Mouse (Mus musculus) hindbrain, embryonic 11.5 days (tissue): ENCODE measurements at regions not wholly inside any gene's neighbourhood (a gene's known extent, or its start where the extent isn't known, plus 50 kb on each side); places are given as distances from the start of the nearest gene placed in this dataset.

Experiments used
- ATAC-seq: fragments of 200-750 bp; cut with Nextera tagmentation; 2 replicates; pipeline ENCODE4 v1.8.0; 2017; ENCODE audit warnings: mild to moderate bottlenecking, moderate TSS enrichment, moderate library complexity; ENCODE audit not compliant: low FRiP score
- DNase-seq: peaks from one replicate; pipeline ENCODE4 v3.0.0-alpha.2; 2015; ENCODE audit warnings: low spot score
- H3K27ac ChIP-seq: fragments of 300-500 bp; sonication (generic); 2 replicates; pipeline ENCODE4 v1.5.1; 2014; ENCODE audit warnings: mild to moderate bottlenecking, low read depth, low read length
- H3K27me3 ChIP-seq: fragments of 300-500 bp; sonication (generic); 2 replicates; pipeline ENCODE4 v1.6.1; 2014; ENCODE audit warnings: mild to moderate bottlenecking, low read length, moderate library complexity, mixed read lengths; ENCODE audit not compliant: control insufficient read depth, insufficient read depth
- H3K36me3 ChIP-seq: fragments of 300-500 bp; sonication (generic); 2 replicates; pipeline ENCODE4 v1.6.1; 2014; ENCODE audit warnings: mild to moderate bottlenecking, low read length, moderate library complexity, mixed read lengths; ENCODE audit not compliant: control insufficient read depth, insufficient read depth
- H3K4me1 ChIP-seq: fragments of 300-500 bp; sonication (generic); replicated peaks from 2 replicates; pipeline ENCODE4 v1.6.1; 2014; ENCODE audit warnings: low read length, mixed read lengths; ENCODE audit not compliant: control insufficient read depth, insufficient read depth
- H3K4me2 ChIP-seq: fragments of 300-500 bp; sonication (generic); replicated peaks from 2 replicates; pipeline ENCODE4 v1.6.1; 2014; ENCODE audit warnings: mild to moderate bottlenecking, low read depth, low read length
- H3K4me3 ChIP-seq: fragments of 300-500 bp; sonication (generic); 2 replicates; pipeline ENCODE4 v1.5.1; 2014; ENCODE audit warnings: low read depth, low read length
- H3K9ac ChIP-seq: fragments of 300-500 bp; sonication (generic); 2 replicates; pipeline ENCODE4 v1.6.1; 2014; ENCODE audit warnings: low read depth, low read length
- H3K9me3 ChIP-seq: fragments of 300-500 bp; sonication (generic); 2 replicates; pipeline ENCODE4 v1.6.1; 2016; ENCODE audit warnings: low read length; ENCODE audit not compliant: control insufficient read depth
- WGBS: fragments of 180-500 bp; shearing (Covaris S2); extraction: QIAGEN DNeasy Blood & Tissue Kit; methylation state at CpG from one replicate; pipeline ENCODE4 v1.1.7; 2014; 5-methylcytosine and 5-hydroxymethylcytosine counted together

DNA sequence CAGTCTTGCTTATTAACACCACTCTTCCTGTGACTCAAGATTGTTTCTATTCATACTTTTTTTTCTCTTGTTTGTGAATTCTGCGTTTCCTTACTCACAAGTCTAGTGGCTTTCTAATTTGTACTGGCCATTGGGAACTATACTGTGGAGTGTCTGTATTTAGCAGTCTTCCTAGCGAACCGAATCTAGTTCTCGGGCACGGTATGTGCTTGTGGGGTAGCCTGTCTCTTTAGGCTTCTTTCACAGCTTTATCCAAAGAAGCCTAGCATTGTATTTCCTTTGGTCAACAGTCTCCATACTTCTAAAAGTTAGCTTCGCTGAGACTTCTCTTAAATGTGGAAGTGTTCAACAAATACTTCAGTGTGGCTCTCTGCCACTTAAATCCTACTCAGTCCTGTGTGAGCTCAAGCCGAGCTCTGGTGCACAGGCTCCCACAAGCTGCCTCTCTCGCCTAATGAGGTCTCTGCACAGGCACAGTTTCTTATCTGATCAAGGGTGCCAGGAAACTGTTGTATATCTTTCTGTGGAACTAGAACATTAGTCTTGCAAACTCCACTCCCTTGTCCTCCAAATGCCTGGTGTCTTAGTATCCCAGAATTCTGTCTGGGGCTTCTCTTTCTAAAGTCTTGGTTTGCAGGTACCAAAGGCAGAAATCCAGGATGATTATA lies 171.9 kb upstream of the Slco3a1 start:
- no peak for DNase-seq
- 84% methylated on average over 8 of the region's 8 CpGs for WGBS
- no peak overlapping the region for H3K27ac ChIP-seq
- no peak overlapping the region for H3K4me2 ChIP-seq
- no peaks in the 10 kb centered on the region for H3K27me3 ChIP-seq
- no peak overlapping the region for H3K9ac ChIP-seq
- H3K36me3 ChIP-seq: no peaks in the 10 kb centered on the region
- no peaks in the 10 kb centered on the region for H3K9me3 ChIP-seq
- H3K4me3 ChIP-seq: no peak overlapping the region
- ATAC-seq: no peak
- no peaks in the 10 kb centered on the region for H3K4me1 ChIP-seq

- Histone ChIP-seq H3K9me3 (no peaks in the 10 kb centered on the region), H3K27ac (no peak overlapping the region), H3K4me1 (no peaks in the 10 kb centered on the region), H3K4me2 (no peak overlapping the region), H3K4me3 (no peak overlapping the region), H3K9ac (no peak overlapping the region), H3K36me3 (no peaks in the 10 kb centered on the region), H3K27me3 (no peaks in the 10 kb centered on the region)
- WGBS: 94% methylated on average over 14 of the region's 14 CpGs
- ATAC-seq (no peak), DNase-seq (no peak)
These were observed 164.7 kb upstream of the Slco3a1 start for GRCm38 (mm10) chr7:74719321-74719720.

- Histone ChIP-seq H3K4me3 (no peak overlapping the region), H3K27me3 (no peaks in the 10 kb centered on the region), H3K9ac (no peak overlapping the region), H3K4me2 (no peak overlapping the region), H3K36me3 (no peaks in the 10 kb centered on the region), H3K4me1 (no peaks in the 10 kb centered on the region; the same call in none of the 2 replicates), H3K9me3 (no peaks in the 10 kb centered on the region), H3K27ac (no peak overlapping the region)
- WGBS: 33% methylated on average over 7 of the region's 7 CpGs
- DNase-seq (peak; percentile 30), ATAC-seq (peak; percentile 73)
These were observed 155.5 kb upstream of the Slco3a1 start for GRCm38 (mm10) chr7:74709993-74710581.

GRCm38 (mm10) chr7:74709006-74709405 lies 154.4 kb upstream of the Slco3a1 start:
- DNase-seq (peak; percentile 38), ATAC-seq (peak; percentile 74)
- 38% methylated on average over 5 of the region's 5 CpGs for WGBS
- H3K9me3 ChIP-seq: no peaks in the 10 kb centered on the region
- H3K4me2 ChIP-seq: no peak overlapping the region
- no peaks in the 10 kb centered on the region for H3K36me3 ChIP-seq
- no peaks in the 10 kb centered on the region for H3K27me3 ChIP-seq
- no peaks in the 10 kb centered on the region; the same call in none of the 2 replicates for H3K4me1 ChIP-seq
- H3K9ac ChIP-seq: no peak overlapping the region
- H3K4me3 ChIP-seq: no peak overlapping the region
- peak overlapping the region; percentile 60; the same call in 1 of the 2 replicates for H3K27ac ChIP-seq

DNA sequence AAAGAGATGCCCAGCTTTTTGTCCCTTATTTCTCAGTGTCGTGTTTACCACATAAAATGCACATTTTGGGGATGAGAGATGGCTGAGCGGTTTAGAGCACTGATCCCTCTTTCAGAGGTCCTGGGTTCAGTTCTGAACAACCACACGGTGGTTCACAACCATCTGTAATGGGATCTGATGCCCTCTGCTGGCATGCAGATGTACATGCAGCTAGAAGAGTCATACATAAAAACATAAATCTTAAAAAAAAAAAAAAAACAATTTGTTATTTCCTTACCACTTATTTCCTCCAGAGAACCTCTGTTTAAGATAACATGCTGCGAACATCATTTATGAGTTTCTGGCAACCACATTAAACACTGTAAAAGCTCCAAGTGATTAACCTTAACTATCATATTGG lies 149.0 kb upstream of the Slco3a1 start:
- H3K36me3 ChIP-seq: no peaks in the 10 kb centered on the region
- H3K27ac ChIP-seq: no peak overlapping the region
- no peak for DNase-seq
- 74% methylated on average over 4 of the region's 4 CpGs for WGBS
- no peaks in the 10 kb centered on the region for H3K9me3 ChIP-seq
- no peaks in the 10 kb centered on the region for H3K4me1 ChIP-seq
- H3K9ac ChIP-seq: no peak overlapping the region
- no peaks in the 10 kb centered on the region for H3K27me3 ChIP-seq
- no peak overlapping the region for H3K4me3 ChIP-seq
- no peak for ATAC-seq
- no peak overlapping the region for H3K4me2 ChIP-seq

DNA sequence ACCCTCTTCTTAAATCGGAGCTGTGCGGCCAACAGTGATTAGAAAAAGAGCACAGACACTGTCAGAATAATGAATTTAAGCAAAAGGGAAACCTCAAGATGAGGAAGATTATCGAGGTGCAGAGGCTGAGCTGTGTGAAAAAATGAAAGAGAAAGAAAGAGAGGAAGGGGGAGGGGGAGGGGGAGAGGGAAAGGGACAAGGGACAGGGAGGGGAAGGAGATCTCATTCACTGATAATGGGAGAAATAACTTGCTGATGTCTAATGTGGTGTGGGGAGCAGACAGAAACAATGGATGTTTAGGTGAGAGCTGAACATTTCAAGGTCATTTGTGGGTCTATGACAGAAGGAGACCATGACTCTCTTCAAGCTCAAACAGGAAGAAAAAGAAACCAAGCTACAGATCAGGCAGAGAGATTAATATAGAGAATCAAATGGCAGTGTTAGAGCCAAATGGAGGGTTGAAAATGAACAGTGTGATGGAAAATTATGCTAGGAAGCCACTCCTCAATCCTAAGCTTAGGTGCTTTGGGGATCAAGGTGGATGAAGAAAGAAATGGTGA lies 143.3 kb upstream of the Slco3a1 start:
- Histone ChIP-seq H3K9me3 (no peaks in the 10 kb centered on the region), H3K27me3 (no peaks in the 10 kb centered on the region), H3K4me1 (no peaks in the 10 kb centered on the region), H3K4me3 (no peak overlapping the region), H3K4me2 (no peak overlapping the region), H3K36me3 (no peaks in the 10 kb centered on the region), H3K9ac (no peak overlapping the region), H3K27ac (no peak overlapping the region)
- DNase-seq: no peak
- 86% methylated on average over 3 of the region's 3 CpGs for WGBS
- no peak for ATAC-seq

DNA sequence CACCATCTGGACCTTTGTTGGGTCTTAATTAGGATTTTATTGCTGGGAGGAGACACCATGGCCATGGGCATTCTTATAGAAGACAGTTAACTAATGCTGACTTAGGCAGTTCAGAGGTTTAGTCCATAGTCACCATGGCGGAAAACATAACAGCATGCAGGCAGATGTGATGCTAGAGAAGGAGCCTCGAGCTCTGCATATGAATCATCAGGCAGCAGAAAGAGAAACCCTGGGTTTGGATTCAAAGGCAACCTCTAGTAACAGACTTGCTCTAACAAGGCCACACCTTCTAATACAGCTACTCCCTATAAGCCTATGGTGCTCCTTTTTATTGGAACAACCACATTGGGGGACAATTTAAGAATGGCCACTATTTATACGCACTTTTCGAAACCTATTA lies 141.7 kb upstream of the Slco3a1 start:
- no peak overlapping the region for H3K4me3 ChIP-seq

GRCm38 (mm10) chr7:74693049-74693448 lies 138.5 kb upstream of the Slco3a1 start:
- no peak overlapping the region for H3K27ac ChIP-seq
- no peaks in the 10 kb centered on the region for H3K27me3 ChIP-seq
- no peak overlapping the region for H3K9ac ChIP-seq
- no peak overlapping the region for H3K4me2 ChIP-seq
- WGBS: 85% methylated on average over 3 of the region's 3 CpGs
- no peaks in the 10 kb centered on the region for H3K4me1 ChIP-seq
- no peak for DNase-seq
- no peak for ATAC-seq
- H3K9me3 ChIP-seq: no peaks in the 10 kb centered on the region
- H3K36me3 ChIP-seq: no peaks in the 10 kb centered on the region
- H3K4me3 ChIP-seq: no peak overlapping the region

More for the DNA sequence above, 141.7 kb upstream of the Slco3a1 start:
- H3K4me1 ChIP-seq: no peaks in the 10 kb centered on the region
- no peaks in the 10 kb centered on the region for H3K27me3 ChIP-seq
- no peak overlapping the region for H3K27ac ChIP-seq
- ATAC-seq: no peak
- 87% methylated on average over 4 of the region's 4 CpGs for WGBS
- no peak for DNase-seq
- no peak overlapping the region for H3K9ac ChIP-seq
- H3K4me2 ChIP-seq: no peak overlapping the region
- H3K36me3 ChIP-seq: no peaks in the 10 kb centered on the region
- no peaks in the 10 kb centered on the region for H3K9me3 ChIP-seq

DNA sequence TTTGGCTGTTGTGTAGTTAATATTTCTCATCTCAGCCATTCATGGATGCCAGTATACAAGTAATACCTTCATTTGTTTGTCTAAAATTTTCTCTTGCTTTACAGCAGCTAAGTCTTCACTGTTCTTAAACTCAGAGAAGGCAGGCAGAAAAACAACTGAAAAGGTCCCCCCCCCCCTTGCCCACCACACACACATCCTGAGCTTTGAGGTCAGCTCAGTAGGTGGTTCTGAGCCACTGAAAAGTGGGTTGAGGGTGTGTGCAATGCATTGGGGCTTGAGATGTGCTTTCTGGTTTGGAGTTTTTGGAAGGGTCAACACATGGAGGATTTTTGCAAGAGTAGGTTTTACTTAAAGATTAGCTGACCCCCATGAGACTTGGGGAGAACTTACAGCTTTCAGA lies 136.1 kb upstream of the Slco3a1 start:
- no peak overlapping the region for H3K27ac ChIP-seq
- H3K4me2 ChIP-seq: no peak overlapping the region
- H3K27me3 ChIP-seq: no peaks in the 10 kb centered on the region
- no peak overlapping the region for H3K4me3 ChIP-seq
- no peaks in the 10 kb centered on the region for H3K9me3 ChIP-seq
- H3K36me3 ChIP-seq: no peaks in the 10 kb centered on the region
- ATAC-seq (no peak), DNase-seq (no peak)
- H3K9ac ChIP-seq: no peak overlapping the region
- H3K4me1 ChIP-seq: no peaks in the 10 kb centered on the region
